Mouse (Mus musculus) thymus, adult 2 months (tissue): ENCODE data around the gene Unc119b. TPM values are rescaled to one million over a fixed set of nuclear protein-coding genes. Genes with fewer than 3 reads are reported as not detected.

Experiments
- DNase-seq: peaks from one replicate; pipeline ENCODE4 v3.0.0; 2021
- H3K27ac ChIP-seq: fragments of 200-500 bp; 2 replicates; pipeline ENCODE4 v1.5.1; 2012; ENCODE audit warnings: low read length, control low read depth; ENCODE audit not compliant: control insufficient read depth, insufficient read depth
- H3K27me3 ChIP-seq: fragments of 200-500 bp; 2 replicates; pipeline ENCODE4 v1.6.1; 2012; ENCODE audit warnings: mild to moderate bottlenecking, low read length, moderate library complexity, mixed read lengths; ENCODE audit not compliant: control insufficient read depth, insufficient read depth
- H3K36me3 ChIP-seq: fragments of 200-500 bp; 2 replicates; pipeline ENCODE4 v1.6.1; 2012; ENCODE audit warnings: mild to moderate bottlenecking, low read length, moderate library complexity; ENCODE audit not compliant: control insufficient read depth, insufficient read depth
- H3K4me1 ChIP-seq: fragments of 200-500 bp; replicated peaks from 2 replicates; pipeline ENCODE4 v1.6.1; 2012; ENCODE audit warnings: low read length; ENCODE audit not compliant: control insufficient read depth, insufficient read depth
- H3K4me3 ChIP-seq: fragments of 200-500 bp; 2 replicates; pipeline ENCODE4 v1.5.1; 2012; ENCODE audit warnings: mild to moderate bottlenecking, low read length, control low read depth, moderate library complexity; ENCODE audit not compliant: control insufficient read depth, insufficient read depth
- CTCF ChIP-seq: fragments of 200-500 bp; IDR thresholded peaks from 2 replicates; pipeline ENCODE4 v1.5.1; 2012; ENCODE audit warnings: mild to moderate bottlenecking, control low read depth, low read length, moderate library complexity, borderline replicate concordance; ENCODE audit not compliant: control insufficient read depth, poor library complexity, insufficient read depth; ENCODE audit errors: extremely low read depth
- POLR2A ChIP-seq: fragments of 200-500 bp; IDR thresholded peaks from 2 replicates; pipeline ENCODE4 v1.6.1; 2012; ENCODE audit warnings: mild to moderate bottlenecking, low read length, control low read depth, moderate library complexity; ENCODE audit not compliant: control insufficient read depth, poor library complexity, insufficient read depth; ENCODE audit errors: extremely low read depth
- WGBS: fragments of 180-500 bp; shearing (Covaris S2); methylation state at CpG from one replicate; pipeline ENCODE4 v1.1.7; 2018; 5-methylcytosine and 5-hydroxymethylcytosine counted together
- polyA plus RNA-seq: library from polyadenylated mRNA; depleted of rRNA; stranded (reverse); fragments of >200 nt; gene quantifications from 2 replicates; pipeline ENCODE4 v1.2.3, GENCODE M21; 2012

The Unc119b gene
- polyA plus RNA-seq, 1 experiment = 67.3 TPM

DNA sequence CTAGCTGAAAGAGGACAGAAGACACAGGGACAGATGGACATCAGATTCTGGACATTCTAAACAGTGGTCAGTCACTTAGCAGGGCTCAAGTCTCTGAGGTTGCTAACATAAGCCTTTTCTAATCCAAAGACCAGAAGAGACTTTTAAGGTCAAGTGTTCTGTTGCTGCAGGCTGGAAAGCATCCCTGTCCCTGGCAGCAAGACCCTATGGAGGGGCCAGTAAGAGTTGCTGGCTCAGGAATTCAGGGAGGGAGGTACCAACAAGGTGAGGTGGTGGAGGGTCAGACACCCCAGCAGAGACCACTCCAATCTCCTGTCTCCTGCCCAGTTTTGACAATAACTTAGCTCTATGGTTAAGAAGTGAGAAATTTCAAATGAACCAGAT, 12.0 kb upstream of the Unc119b start:
- H3K36me3 ChIP-seq = peaks cover 47% of the 10 kb centered on the region
- no peaks in the 10 kb centered on the region for H3K27me3 ChIP-seq
- peaks cover 15% of the 10 kb centered on the region for H3K4me1 ChIP-seq
- no peak for DNase-seq
- TF ChIP-seq CTCF = no peak
- TF ChIP-seq POLR2A = no peak
- H3K27ac ChIP-seq = no peak overlapping the region
- no peak overlapping the region for H3K4me3 ChIP-seq

DNA sequence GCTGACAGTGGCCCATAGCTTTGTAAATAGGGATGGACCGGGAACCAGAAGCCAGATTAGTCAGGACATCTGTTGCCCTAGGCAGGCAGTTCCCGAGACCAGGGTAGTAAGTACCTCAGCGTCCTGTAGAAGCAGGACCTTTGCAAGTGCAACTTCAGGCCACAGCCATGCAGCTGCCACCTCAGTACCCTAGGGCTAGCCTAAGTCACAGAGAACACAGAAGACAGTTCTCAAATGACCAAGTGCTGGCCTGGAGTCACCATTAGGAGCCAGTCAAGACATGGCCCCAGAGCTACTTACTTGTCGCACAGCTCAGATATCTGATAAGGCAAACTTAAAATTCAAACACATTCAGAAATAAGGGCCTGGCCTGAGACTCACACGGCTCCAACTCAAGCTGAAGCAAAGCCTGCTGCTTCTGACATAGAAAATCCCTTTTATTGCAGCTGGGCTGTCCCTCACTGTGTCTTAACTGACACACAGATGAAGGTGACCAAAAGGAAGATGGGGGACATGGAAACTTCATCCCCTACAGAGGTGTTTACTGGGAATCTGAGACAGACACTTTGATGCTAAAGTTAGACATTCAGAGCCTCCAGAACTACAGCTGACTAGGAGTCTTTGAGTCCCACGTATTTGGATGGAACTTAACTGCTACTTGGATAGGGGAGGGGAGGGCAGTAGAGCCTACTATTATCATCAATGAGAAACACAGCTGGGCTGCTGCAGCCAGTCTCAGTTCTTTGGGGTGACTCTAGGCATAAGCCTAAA, 11.4 kb upstream of the Unc119b start:
- no peak for TF ChIP-seq POLR2A
- TF ChIP-seq CTCF = no peak
- DNase-seq = no peak
- peaks cover 9% of the 10 kb centered on the region for H3K4me1 ChIP-seq
- H3K27ac ChIP-seq = no peak overlapping the region
- WGBS = 95% methylated on average over 6 of the region's 6 CpGs
- H3K27me3 ChIP-seq = no peaks in the 10 kb centered on the region
- H3K36me3 ChIP-seq = peaks cover 47% of the 10 kb centered on the region
- H3K4me3 ChIP-seq = no peak overlapping the region

DNA sequence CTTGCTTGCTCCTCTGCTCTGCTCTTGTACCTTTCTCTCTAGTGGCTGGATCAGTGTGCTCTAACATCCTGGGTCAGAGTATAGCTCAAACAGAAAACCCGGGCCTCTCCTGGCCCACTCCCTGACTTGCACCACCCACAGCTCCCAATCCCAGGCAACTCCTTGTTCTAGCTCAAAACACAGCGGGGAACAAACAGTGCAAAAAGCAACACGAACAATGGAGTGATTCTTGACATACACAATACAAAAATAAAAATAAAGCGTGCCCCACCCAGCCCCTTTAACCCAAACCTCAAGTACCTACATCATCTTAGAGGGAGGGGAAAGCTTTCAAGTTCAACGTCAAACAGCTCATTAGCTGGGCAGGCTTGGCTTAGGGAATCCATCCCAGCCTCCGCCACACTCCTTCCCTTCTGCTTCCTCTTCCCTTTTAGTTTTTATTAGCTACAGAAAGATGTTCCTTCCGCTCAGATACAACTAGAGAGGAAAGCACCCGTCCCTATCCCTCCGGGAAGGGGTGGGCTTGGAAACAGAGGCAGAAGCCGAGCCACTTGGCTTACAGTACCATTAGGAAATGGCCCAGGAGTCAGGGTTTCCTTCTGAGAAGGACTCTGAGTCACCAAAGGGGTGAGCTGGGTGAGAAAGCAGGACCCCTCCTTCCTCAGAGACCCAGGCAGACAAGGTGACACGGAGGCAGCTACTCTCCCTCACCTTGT, 10.6 kb upstream of the Unc119b start:
- no peak for DNase-seq
- no peak overlapping the region for H3K27ac ChIP-seq

DNA sequence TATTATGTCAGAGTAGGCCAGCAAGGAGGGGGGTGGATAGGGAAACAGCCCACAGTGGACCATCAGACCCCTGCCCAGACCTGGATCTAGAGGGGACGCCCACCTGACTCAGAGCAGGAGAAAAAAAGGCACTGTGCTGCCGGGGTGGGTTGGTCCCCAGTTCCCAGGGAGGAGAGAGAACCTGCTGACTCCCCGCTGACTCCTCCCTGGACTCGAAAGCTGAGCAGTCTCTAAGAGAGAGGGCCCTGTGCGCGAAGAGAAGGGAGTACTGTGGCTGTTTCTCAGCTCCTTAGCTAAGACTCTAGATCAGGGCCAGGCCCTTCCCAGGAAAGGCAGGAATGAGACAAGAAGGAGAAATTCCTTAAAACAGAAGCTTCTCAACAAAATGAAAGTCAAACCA, 9.7 kb upstream of the Unc119b start:
- H3K27ac ChIP-seq = no peak overlapping the region
- peaks cover 35% of the 10 kb centered on the region for H3K36me3 ChIP-seq
- no peaks in the 10 kb centered on the region for H3K4me1 ChIP-seq
- TF ChIP-seq CTCF = no peak
- no peak for TF ChIP-seq POLR2A
- no peak overlapping the region for H3K4me3 ChIP-seq
- no peaks in the 10 kb centered on the region for H3K27me3 ChIP-seq
- 86% methylated on average over 6 of the region's 6 CpGs for WGBS
- DNase-seq = no peak

More for the DNA sequence above, 10.6 kb upstream of the Unc119b start:
- Histone ChIP-seq H3K4me1 (peaks cover 1% of the 10 kb centered on the region), H3K27me3 (no peaks in the 10 kb centered on the region), H3K36me3 (peaks cover 45% of the 10 kb centered on the region), H3K4me3 (no peak overlapping the region)
- TF ChIP-seq POLR2A (no peak), CTCF (no peak)
- WGBS = 90% methylated on average over 11 of the region's 11 CpGs

DNA sequence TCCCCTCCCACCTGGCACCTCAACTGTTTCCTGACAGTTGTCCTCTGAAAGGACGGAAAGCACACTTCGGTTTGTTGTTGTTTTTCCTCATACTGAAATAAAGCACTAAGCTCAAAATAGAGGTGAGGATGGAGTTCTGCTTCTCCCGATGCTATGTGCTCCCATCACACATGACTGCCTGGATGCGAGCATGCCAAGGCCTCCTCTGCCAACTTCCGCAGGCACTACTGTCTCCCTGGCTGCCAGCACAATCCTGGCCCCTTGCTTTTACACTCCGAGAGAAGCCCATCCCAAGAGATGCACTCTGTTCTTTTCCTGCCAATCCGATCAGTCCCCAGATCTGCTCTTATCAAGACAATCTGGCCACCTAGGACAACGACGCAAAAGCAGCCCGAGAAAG, 8.8 kb upstream of the Unc119b start:
- 92% methylated on average over 10 of the region's 10 CpGs for WGBS
- no peaks in the 10 kb centered on the region for H3K4me1 ChIP-seq
- H3K36me3 ChIP-seq = peaks cover 26% of the 10 kb centered on the region
- H3K27ac ChIP-seq = no peak overlapping the region
- H3K27me3 ChIP-seq = no peaks in the 10 kb centered on the region
- no peak overlapping the region for H3K4me3 ChIP-seq
- TF ChIP-seq POLR2A = no peak
- no peak for TF ChIP-seq CTCF
- no peak for DNase-seq

DNA sequence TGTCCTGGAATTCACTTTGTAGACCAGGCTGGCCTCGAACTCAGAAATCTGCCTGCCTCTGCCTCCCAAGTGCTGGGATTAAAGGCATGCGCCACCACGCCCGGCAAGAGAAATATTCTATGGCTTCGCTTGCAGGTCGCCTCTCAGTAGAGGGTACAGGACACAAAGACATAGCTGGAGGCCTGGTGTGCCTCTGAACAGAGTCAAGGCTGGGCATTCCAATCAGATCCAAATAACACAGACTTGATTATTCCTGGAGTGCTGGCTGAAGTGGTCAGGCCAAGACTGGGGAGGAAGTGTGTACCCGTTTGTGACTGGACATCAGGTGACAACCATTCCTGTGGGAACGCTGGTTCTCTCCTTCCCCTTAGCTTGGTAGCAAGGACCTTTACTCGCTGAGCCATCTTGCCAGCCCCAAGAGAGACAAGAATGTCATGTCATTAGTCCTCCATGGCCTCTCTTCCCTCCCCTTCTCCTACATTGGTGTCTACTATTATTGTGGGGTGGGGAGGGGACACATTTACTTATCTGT, 7.5 kb upstream of the Unc119b start:
- DNase-seq = no peak
- TF ChIP-seq CTCF = no peak
- TF ChIP-seq POLR2A = no peak
- Histone ChIP-seq H3K27me3 (no peaks in the 10 kb centered on the region), H3K36me3 (peaks cover 13% of the 10 kb centered on the region), H3K27ac (no peak overlapping the region), H3K4me3 (no peak overlapping the region), H3K4me1 (no peaks in the 10 kb centered on the region)
- WGBS = 95% methylated on average over 9 of the region's 9 CpGs
